Mouse (Mus musculus) lung, postnatal 10 days (tissue): Measurements from ENCODE around the gene Alox5ap.

Source experiments
- DNase-seq: peaks from one replicate; pipeline ENCODE4 v3.0.0; 2021

Alox5ap gene

DNA sequence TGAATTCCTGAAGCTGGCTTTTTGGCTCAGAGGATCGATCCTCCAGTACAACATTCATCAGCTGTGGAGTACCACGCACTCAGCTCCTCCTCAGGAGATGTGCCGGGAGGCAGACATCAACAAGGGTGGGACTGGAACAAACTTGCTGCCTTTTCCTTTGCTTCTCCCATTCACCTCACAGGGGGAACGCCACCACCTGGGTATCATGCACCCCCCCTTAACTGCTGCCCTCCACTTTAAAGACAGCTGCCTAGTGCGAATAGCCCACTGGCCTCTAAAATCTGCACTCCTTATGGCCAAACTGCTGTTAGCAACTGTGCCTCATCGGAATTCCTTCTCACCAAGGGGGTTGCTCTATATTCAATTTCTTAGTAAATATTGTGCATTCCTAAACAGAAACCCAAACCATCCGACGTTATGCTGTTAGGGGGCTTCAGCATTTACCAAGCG is 55.3 kb downstream of the Alox5ap start:
- no peak for DNase-seq

DNA sequence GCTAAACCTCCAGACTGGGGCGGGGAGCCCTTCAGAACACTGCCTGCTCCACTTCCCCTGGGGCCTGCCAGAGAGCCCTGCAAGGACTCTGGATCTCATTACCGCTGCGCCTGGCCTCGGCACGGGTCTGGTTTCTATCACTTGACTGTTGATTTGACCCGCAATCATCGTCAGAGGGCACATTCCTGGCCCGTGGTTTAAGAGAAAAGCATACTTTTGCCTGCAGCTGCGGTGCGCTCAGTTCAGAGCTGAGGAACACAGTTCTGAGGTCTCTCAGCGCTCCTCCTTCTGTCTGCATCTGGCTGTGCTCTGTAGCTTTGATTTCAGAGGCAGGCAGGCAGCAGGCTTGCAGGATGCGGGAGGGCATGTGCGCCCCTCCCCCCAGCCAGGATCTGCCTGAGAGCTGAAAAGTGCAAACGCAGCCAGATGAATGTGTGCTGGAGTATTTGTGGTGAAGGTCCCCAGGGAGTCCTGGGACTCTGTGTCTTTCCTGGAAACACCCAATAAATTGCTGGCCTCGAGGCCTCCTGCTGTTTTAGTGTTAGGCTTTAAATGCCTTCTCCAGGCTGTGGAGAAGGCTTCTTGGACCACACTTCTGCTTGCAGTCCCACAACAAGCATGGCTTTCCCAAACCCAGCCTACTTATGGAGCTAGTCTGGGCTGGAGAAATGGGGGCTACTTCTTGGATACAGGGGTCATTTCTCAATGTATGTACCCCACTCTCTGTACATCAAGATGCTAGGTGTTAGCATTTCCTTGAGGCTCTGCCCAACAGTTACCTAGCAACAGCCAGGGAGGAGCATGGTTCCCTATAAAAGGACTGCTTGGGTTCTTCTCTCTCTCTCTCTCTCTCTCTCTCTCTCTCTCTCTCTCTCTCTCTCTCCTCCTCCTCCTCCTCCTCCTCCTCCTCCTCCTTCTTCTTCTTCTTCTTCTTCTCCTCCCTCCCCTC is 56.2 kb downstream of the Alox5ap start:
- peak; percentile 81 for DNase-seq

DNA sequence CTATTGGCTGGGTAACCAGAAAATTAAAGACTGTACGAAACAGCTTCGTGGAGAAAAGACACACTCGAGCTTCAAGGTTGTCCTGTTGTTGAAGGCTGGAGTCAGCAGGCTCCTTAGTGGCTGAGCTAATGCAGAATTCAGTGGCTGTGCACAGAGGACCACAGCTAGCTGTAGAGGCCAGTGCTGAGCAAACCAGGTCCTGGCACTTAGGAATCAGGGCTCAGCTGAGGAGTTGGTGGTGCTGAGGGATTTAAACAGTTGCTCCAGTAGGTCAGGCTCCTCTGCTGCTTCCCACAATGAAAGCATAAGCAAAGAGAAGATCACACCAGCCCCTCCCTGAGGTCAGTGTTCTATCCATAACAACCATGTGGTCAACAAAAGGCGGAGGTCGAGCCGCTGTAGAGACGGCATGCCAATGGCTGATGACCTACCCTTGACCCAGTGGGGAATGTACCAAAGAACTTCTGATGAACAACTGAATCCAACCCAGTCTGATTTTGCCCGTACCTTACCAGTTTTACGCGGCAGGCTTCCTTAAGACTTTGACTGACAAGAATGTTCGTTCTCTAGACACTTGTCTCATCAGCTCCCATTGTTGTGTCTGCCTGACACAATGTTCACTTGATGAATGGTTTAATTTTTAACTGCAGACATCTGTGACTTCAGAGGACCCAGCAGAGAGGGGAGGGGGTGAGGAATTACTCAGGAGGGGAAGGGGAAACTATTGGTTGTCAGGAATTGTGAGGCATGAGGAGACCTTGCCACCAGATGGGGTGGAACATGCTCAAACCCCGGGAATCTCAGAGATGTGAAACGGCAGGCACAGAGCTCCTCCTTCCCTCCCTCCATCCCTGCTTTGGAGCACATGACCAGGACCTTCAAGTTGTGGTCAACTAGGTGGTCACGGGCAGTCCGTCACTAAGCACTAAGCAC is 57.6 kb downstream of the Alox5ap start:
- DNase-seq, result peak; percentile 39

DNA sequence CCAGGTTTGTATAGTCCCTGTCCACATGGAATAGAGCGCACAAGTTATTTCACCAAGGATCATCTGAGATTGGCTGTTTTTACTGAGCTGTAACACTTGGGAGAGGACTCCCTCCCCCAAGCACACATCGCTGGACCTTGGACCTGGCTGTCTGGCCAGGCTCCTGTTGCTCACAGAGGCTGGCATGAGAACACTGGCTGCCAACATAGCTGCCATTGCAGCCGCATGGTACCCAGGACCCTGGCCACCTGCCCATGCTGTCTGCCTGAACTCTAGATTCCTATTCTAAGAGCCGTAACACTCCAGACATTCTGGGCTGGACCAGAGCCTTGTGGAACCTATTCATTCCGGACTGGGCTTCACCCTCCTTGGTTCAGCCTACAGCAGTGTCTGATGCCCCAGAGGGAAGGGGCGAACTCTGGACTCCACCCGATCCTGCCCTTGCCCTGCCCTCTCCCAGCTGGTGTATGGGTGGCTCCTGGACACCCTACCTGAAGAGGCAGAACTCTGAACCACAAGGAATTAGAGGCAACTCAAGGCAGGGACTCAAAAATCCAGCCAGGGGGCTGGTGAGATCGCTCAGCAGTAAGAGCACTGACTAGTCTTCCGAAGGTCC is 58.5 kb downstream of the Alox5ap start:
- peak; percentile 13 for DNase-seq

DNA sequence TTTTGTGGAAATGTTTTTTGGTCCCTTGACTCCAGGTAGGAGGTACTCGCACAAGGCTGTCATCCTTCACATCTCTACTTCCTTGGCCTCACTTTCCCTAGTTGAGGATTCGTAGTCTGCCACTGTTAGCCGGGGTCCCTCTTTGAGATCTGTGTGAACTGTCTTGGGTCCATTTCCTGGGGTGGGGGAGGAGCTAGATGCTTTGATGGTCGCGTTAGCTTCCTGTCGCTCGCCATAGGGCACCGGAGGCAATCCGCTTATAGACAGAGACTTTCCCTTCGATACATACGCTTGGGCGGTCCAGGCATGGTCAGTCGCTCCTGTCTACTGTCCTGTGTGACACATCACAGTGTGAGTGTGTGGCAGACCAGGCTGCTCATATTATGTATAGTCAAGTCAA is 60.2 kb downstream of the Alox5ap start:
- no peak for DNase-seq

DNA sequence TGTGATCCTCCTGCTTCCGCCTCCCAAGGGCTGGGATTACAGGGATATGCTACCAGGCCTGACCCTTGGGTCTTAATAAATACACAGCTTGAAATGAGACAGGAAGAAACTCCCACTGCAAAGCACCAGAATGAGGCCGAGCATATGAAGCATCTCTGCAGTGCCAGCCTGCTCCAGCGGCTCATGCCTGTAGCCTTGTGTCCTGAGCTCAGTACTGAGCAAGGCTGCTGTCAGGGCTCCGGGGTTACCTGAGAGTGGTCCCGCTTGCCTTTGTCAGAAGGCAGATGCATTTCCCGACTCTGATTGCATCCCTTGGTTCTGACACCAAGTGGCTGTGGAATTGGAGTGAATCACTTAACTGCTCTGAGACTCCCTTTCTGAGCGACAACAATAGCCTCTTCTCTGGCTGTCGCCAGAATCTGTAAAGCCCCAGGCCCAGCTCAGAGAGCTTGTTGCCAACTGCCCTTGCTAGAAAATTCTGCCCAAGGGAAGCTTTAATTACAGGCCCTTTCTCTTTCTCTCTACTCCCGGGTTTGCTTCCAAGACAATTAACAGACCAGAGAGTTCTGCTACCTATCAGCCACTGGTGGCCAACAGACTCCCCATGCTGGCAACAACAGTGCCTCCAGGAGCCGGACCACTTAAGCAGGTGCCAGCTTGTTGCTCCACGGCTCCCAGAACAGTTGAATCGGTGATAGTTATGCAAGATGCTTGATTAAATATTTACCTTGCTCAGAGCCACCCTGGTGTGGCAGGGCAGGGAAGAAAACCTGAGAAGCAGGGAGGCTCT is 64.7 kb downstream of the Alox5ap start:
- DNase-seq, result peak; percentile 19

DNA sequence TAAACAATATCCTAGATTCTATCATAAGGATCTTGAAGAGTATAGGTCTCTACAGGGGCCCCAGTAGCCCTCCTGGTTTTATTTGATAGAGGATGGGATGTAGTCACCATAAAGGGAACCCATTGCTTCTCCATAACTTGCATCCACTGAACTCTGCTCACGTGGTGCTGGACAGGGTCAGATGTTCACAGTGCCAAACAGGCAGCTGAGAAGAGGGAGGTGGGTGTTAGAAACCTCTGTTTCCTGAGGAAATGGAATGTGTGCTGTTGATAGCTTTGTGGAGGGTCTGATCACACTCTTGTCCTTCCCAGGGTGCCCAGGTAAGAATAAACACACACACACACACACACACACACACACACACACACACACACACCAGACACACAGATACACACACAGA is 66.0 kb downstream of the Alox5ap start:
- no peak for DNase-seq

DNA sequence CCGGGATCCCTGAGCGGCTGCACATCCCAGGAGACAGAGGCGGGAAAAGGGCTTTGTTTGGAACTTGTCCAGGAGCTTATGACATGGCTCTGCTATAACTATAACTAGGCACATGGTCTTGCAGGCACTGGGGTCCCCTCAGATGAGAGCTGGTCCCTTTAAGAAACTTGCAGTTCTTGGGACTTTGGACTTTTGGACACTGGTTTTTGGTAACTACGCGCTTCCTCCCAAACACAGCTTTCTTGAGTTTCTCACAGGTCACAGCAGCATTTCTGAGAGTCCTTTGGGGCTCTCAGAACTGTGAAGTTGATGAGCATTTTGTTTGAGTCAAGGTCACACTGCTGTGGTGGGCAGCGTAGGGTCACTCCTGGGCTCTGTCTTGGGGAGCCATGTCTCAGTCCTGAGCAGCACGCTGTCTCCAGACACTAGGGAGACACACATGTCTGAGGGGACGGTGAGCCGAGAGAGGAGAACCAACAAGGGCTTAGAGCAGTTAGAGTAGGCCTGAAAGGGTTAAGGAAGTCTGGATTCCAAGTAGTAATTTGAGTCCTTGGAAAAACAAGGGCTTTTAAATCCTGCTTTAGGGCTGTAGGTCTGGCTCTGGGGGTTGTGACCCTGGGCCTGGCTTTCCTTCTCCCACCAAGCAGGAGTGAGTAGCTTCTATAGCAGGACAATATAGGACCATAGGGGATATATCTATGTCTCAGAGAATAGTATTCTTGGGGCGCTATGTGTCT is 67.0 kb downstream of the Alox5ap start:
- no peak for DNase-seq

DNA sequence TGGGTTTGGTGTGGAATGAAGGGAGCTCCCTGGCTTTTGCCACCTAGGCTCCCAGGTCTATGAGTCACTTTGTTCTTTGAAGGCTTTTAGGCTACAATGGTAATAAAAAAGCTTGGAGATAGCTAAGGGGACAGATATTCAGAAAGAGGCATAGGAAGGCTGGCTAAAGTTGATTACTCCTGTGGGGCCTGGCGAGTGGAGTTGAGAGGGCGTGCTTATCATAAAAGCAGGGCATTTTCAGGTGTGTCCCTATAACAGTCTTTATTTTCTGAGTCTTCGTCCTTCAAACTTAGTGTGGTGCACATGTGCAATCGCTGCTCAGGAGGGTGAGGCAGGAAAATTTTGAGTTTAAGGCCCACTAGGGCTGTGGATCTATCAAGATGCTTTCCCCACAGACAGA is 68.2 kb downstream of the Alox5ap start:
- no peak for DNase-seq

DNA sequence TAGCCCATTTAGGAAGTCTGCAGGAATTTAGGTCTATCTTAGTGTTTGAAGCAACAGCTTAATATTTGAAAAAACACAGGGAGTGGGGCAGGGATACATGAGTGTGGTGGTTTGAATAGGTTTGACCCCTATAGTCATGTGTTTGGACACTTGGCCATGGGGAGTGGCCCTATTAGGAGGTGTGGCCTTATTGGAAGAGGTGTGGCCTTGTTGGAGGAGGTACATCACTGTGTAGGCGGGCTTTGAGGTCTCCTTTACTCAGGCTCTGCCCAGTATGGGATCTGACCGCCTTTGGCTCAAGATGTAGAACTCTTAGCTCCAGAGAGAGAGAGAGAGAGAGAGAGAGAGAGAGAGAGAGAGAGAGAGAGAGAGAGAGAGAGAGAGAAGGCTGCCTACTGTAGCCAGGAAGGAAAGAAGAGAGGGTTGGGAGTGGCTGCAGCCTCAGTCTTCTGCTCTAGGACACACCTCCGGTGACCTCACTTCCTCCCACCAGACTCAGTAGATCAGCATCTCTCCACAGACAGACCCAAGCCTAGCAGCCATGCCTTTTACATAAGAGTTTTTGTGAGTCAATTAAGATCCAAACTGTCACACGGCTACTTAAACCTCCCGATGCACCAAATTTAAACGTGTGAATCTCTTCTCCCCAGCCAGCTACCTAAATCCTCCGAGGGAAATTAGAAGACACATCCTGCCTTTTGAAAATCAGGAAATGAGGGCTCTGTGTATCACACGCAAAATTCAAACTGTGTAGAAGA is 69.6 kb downstream of the Alox5ap start:
- DNase-seq, result no peak

DNA sequence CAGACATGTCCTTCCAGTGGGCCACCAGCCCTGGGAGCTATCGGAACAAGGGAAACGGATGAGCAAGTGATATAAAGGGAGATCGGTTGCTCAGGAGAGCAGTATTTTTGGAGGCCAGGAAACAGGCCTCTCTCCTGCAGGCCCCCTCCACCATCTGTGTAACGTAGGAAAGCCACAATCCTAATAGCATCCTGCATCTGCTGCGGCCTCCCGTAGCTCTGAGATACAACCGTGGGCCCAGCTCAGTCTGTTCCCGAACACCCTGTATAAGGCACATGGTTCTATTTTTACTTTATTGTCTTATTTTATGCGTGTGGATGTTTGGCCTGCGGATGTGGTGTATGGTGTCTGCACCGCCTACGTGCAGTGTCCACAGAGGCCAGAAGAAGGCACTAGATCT is 70.4 kb downstream of the Alox5ap start:
- no peak for DNase-seq

DNA sequence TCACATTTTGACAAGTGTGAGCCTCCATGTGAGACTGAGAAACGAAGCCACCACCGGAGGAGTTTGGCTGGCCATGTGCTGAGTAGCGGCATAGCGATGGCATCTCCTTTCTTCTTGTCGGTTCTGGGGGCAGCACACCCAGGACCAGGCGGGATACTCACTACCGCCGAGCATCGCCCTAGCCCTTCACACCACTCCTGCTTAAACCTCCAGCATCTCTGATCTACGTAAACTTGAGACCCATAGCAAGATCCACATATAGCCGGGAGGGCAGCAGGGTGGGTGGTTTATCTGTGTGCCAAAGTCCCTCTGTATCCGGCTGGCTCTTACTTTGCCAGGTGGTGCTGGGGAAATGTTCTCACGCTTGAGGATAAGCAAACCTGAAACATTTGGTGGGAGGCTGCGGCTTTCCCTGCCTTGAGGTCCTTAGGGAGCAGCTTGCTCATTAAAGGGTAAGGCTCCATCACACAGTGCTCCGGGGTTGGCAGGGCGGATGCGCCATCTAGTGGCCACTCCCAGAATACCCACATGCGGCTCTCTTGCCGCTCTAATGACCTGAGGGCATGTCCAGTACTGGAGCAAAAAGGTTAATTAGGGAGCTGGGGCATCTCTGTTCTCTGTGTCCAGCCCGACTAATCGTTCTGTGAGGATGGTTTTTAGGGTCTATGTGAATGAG is 71.1 kb downstream of the Alox5ap start:
- DNase-seq, result peak; percentile 88

DNA sequence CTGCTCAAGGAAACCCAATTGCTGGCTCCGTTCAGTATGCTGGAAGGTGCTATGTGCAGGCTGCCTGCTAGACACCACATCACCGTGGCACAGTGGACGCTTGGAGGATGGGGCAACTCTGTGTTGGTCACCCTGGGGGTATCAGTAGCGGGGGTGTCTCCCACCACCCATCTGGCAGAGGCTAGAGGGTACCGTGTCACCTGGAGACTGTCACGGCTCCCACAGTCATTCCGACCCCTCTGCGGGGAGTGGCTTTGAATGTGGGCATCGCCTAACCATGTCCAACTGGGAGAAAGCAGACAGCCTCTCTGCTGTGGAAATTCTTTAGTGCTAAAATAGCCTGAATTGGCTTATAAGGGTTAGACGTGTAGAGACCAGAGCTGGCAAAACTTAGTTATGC is 72.6 kb downstream of the Alox5ap start:
- no peak for DNase-seq
